Mouse (Mus musculus): ENCODE measurements around the gene Clint1.

DNA sequence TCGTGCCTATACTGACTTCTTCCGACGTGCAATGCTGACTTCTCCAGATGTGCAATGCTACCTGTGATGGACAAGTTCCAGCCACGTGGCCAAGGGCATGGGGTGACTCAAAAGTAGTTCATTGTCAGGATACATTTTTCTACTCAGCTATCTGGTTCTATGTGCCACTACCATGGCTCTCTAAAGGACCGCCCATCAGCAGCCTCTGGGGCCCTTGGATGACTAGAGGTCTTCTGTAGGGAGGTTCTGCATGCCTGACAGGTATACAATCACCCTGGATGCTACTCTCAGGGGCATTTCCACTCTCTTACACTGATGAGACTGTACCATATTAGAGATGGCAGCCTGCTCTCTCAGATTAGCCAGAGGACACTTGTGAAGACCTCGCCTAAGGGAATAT lies 41.8 kb upstream of the Clint1 start:
- no peak for TF ChIP-seq CTCF (IDR thresholded peaks at IDR 0.05; ENCODE audit: control insufficient read depth, insufficient read depth, low read length)
- TF ChIP-seq POLR2A (IDR thresholded peaks at IDR 0.05; ENCODE audit: borderline replicate concordance, control insufficient read depth, low read depth, low read length), result no peak

All from bone marrow, adult 2 months (tissue).